Mouse (Mus musculus) embryo, embryonic 9.5 days (tissue): ENCODE data around the gene Zdhhc19.

Experiments used
- DNase-seq: peaks from one replicate; pipeline ENCODE4 v3.0.0-alpha.2; 2017; ENCODE audit errors: extremely low spot score

The Zdhhc19 gene

DNA sequence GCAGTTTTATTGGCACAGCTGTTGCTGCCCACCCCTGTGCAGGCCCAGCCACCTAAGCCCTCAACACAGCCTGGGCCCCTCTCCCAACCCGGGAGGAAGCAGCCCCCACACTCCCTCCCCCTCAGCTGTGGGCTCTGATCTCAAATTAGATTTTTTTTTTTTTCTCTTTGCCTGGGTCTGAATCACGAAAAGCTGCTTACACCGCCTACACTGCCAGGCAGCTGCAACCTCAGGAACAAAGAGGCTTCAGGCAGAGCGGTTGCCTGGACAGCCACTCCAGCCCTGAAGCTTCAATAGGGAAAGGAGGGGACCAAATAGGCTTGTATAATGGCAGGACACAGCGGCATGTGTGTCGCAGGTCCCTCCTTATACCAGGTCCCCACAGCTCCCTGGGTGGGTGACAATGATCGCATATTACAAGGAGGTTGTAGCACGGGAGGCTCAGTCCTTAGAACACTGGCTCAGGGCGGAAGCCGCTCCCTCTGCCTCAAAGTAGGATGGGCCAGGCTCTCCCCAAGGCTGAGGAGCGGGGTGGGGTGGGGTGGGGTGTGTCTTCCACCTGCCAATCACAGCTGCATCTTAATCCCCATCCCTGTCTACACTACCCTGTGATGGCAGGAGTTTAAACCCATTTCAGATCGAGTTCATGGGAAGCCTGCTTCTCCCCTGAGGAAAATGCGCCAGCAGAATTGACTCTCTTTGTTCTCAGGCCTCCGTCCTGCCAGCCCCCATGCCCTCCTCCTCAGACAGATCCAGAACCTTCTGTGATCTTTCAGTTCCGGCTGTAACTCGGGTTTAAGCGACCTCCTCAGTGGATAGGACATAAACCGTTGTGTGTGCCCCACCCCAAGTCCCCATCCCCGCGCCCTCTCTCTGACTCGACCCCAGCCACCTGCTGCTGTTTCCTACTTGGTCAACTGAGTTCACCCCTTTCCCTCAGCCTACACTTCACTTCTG is 20.2 kb downstream of the Zdhhc19 start:
- DNase-seq, result peak; percentile 78

DNA sequence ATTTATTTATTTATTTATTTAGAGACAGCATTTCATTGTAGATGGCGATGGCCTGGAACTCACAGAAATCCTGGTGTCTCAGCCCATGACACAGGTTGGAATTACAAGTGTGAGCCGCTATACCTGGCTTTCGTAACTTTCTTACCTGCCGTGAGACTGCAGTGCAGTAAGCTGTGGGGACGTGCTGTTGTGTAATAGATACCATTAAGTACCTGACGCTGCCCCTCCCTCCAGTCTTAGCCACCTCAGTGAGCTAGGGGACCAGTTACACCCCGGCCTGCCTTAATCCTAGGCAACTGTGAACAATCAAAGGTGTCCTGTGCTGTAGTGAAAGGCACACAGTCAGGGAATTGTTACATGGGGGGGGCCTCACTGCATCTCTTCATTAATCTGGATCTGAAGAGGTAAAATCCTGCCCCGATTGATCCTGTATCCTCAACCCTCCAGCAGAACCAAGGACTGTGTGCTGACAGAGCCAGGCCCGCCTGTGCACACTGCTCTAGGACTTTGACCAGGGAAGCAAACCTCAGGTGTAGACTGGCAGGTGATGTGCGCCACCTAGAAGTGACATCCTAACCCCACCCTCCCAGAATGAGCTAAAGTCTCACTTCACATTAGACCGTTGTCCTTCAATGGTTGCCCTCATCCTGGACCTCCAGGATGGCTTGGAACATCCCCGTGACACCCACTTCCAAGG is 21.9 kb downstream of the Zdhhc19 start:
- no peak for DNase-seq

DNA sequence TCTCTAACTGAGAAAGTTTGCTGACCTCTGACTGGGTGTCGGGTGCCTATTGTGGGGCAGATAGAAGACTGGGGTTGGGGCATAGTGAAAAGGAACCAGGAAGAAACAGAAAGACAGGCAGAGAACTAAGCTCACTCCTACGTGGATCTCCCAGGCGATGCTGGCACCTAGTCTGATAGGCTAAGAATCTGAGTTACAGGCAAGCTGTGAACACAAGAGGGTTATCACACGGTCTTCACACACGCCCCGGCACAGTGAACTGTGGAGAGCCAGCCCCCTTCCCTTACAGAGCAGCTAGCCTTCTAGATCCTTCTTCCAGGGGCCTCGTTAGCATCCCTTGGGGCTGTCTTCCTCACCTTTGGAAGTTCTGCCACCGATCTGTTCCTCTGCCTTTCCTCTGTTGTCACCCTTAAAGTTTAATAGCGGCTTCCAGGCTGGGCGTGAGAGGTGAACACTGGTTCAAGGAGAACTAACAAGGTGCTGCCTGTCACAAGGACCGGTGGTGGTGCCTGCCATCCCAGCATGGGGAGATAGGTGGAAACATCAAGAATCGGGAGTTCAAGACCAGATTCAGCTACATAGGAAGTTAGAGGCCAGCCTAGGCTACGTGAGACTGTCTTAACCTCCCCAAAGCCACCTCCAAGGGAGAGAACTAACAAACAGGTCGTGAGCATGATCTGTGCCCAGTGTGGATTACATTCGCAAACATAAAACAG is 23.7 kb downstream of the Zdhhc19 start:
- DNase-seq, result no peak

DNA sequence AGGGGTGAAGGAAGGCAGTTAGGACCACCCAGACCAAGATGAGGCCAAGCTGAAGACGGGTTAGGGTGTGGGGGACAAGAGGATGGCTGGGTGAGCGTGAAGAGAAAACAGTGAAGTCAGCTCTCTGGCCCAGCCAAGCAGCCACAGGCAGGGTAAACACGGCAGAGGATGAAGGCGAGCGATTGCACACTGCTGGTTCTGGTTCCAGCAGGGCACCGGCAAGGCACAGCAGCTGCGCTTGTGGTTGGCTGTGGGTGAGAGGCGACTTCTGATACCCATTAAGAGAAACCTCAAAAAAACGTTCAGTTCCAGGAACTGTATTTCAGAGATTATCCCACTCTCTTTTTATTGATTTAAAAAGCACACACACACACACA is 24.3 kb downstream of the Zdhhc19 start:
- DNase-seq, result no peak

DNA sequence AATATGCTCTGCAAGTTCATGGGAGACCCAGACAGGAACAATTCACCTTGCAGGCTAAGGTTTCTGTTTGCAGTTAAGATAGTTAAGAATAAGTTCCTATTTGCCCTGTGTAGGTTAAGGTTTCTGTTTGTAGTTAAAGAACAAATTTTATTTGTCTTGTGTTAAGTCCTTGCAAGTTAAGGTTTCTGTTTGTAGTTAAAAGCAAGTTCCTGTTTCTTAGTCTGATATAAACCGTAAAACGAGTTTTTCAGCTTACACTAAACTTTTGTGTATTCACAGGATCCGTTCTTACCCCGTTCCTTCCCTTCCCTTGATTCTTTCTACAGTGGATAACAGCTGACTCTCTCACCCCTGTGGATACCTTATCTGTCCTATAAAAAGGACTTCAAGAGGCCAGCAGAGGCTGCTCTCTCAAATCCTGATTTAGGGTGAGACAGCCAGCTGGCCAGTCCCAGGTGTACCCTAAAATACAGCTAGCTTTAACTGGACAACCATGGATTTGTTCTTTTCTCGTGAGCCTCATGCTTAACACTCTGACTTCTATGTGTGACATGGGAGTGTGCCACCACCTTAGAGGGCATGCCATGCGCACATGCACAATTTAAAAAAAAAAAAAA is 26.6 kb downstream of the Zdhhc19 start:
- no peak for DNase-seq

DNA sequence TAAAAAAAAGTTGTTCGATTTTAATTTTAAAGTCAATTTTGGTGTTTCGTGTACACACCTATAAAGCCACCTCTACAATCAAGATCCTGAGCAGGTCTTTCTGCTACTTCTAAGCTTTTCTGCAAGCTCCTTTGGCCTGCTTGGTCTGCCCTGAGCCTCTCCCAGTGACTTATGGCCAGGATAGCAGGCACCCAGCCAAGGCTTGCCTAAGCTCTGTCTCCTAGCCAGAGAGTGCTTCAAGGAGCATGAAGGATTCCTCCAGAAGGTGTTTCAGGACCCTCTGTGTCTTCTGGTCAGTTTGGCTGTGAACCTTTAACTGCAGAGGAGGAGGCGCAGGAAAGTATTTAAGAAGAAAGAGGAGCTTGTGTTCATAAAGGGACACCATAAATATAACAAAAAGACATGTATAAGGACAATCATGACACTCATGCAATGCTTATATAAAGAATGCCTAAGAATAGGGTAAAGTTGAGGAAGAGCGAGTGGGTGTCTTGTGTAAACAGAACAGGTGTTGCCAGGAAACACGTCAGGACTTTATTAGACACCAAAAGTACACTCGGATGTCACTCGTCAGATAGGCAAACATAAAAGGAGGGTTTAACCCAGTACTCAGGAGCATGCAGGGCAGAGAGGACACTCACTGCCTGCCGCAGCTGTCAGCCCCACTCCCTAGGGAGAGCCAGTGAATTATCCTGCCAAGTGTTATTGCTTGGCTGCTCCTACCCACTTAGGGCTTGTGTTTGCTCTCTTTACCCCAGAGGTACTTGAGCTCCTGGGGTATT is 27.6 kb downstream of the Zdhhc19 start:
- no peak for DNase-seq

DNA sequence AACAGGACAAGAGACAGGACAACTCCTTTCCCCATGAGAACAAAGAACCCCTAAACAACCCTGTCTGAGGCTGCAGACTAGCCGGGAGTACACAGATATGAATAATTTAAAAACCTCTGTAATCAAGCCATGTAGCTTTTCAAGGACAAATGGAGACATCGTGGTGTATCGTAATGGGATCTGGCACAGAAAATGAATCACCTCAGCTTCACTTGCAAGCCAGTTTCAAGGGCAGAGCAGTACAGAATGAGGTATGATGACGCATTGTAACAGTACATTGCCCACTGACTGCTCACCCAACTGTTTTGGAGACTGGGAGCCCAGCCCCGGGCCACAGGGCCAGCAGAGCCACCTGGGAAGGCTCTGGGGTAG is 28.2 kb downstream of the Zdhhc19 start:
- DNase-seq, result no peak

DNA sequence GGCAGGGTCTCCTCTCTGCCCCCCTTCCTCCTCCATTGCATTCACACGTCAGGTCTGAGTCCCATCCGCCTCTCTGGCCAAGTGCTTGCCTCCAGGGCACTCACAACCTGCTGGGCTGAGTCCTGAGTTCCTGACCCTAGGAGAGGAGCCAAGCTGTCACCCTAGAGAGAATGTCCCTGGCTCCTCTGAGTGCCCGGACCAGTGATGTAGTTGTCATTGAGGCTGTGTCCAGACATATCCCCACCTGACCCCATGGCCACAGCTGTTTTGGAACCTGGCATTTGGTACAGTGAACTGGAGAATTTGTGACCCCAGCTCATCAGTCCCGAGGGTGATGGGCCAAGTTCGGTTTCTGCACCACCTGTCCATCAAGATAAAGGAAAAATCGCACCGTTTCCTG is 30.8 kb downstream of the Zdhhc19 start:
- DNase-seq, result no peak

DNA sequence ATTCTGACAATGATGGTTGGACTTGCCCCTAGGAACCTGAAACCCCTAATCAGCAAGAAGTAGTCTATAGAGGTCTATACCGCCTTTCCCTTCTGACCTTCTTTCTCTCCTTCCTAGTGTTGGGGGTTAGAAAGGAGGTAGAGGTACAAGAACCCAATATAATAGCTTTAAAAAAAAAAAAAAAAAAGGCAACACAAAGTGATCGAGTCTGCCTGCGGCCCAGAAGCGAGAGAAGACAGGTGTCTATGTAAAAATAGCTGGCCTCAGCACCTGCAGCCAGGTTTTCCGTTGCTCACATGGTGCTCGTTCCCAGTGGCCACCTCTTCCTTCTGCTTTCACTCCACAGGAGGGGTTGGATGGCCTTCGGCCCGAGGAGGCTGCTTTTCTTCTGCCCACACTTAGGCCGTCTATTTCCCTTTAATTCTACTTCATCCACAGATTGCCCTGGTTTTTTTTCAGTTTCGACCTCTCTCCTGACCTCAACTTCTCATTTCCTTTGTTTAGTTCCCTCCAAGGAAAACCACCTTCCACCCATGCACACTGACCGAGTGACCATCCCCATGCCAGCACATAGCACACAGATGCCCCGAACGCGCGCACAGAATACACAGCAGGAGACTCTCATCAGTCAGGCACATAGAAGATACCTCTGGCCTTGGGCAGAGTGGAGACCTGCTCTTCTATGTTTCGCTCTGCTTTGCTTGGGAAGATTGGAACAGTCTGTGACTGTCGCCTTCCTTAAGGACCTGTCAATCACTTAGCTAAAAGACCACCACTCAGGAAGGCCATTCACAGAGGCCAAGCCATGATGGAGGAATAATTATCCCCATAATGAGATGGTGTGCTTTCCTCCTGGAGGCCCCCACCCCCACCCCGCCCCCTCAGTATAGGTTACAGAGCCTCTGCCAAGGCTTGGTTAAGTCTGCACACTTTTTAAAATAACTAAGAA is 37.1 kb downstream of the Zdhhc19 start:
- DNase-seq, result no peak

DNA sequence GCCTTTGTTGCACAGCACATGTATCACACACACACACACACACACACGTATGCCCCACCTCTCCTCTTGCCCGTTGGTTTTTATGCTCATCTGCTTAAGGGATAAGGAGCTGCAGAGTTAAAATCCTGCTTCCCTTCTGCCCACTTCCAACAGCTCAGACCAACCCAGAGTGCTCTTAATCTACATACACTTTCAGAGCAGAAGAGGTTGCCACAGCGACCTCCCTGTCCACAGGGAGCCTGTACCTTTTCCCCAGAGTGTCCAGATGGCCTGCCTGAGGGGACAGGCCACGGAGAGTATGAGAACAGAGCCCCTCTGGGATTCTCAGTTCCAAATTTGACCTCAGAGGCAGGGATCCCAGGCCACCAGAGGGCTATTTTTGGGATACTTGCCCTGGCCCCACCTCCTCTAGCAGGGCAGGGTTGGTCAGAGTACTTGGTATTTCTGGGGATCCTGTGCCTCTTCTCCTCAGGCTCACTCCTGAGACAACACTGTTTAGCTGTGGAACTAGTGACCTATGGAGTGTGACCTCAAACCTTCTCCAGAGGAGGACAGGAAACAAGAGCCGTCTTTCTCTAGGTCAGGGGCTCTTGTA is 39.2 kb downstream of the Zdhhc19 start:
- DNase-seq, result no peak

DNA sequence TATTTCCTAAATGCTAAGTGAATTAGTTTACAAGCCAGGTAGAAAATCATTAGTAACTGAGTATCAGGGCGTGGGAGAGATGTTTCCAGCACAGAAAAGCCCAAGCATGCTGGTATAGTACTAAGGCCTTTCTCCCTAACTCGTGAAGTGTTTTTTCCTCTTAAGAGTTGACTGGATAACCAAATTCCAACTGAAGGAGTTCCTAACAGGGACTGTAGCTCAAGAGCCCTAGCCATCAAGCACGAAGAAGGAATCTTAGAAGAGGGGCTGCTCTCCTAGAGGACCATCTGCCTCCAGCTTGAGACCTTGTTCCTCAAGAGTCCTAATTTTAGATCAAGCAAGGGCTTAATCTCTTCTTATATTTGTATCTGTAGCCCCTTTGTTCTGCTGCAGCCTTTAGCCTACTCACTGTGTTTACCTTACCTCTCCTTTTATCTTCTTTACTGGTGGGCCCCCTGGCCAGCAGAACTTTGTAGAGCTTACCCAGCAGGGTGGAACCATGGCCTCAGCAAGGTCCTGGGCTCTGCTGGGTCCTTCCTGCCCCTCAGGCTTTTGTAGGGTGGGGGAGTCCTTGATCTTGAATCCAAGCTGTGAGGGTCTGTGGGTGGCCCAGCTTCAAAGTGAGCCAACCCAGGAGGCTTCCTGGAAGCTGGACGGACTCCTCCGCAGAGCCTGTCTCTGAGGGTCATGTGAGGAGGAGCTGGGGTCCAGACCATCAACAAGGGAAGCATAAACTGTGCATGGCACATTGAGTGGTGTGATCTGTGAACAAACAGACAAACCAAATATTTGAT is 42.0 kb downstream of the Zdhhc19 start:
- no peak for DNase-seq

DNA sequence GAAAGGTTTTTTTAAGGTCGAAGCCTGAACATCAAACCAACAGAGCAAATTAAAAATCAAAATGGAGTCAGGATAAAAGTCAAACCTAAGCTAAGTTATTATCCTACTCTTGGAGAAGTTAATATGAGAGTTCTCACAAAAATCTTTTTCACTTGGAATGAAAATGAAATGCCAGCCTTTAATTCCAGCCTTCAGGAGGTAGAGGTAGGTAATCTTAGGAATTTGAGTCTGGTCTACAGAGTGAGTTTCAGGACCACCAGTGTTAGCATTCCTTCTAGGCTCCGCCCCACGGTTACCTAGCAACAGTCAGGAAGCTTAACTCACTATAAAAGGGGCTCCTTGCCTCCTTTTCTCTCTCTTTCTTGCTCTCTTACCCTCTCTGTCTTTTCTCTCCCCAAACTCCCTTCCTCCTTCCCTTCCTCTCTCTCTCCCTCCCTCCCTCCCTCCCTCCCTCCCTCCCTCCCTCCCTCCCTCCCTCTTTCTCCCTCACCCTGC is 42.7 kb downstream of the Zdhhc19 start:
- peak; percentile 58 for DNase-seq

DNA sequence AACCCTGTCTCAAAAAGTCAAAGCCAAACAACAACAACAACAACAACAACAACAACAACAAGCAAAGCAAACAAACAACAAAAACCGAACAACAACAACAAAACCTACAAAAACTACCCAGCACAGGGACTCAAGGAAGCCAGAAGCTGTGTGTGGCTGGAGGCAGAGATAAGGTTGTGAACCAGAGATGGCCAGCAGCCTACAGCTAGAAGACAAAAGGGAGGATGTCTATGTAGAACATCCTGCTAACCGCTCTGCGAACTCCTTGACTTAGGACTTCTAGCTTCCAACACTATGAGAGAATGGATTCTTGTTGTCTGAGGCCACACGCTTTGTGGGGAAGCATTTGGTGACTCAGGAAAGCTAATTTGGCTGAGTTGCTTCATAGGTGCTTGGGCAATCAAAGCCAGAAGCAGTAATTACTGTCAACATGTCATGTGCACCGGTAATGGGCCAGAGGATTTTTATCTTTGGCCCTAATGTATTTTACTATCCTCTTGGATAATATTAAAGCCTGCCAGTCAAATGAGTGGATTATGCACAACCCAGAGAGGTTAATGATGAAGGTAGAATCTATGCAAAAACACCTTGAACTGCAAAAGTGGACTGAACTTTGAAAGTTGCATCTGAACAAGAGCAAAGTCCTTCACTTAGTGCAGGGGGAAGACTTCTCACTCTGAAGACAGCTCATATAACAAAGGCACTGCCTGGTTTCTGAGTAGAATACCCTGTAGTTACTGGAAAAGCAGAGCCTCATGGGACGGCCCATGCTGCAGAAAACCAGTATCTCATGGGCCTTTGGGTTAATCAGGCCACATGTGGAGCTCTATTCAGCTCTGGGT is 45.5 kb downstream of the Zdhhc19 start:
- DNase-seq, result no peak

DNA sequence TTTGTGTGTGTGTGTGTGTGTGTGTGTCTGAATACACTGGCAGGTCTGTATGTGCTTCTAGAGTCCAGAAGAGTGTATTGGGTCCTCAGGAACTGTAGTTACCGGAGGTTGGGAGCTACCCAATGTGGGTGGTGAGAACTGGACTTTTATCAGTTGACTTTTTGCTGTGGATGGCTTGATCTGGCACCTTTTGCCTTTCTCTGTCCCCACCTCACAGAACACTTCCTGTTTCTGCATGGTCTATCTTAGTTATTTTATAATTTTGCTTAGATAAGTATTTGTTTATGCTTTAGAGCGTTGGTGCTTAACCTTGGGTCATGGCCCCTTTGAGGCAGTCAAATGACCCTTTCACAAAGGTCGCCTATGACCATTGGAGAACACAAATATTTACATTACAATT is 47.4 kb downstream of the Zdhhc19 start:
- no peak for DNase-seq

DNA sequence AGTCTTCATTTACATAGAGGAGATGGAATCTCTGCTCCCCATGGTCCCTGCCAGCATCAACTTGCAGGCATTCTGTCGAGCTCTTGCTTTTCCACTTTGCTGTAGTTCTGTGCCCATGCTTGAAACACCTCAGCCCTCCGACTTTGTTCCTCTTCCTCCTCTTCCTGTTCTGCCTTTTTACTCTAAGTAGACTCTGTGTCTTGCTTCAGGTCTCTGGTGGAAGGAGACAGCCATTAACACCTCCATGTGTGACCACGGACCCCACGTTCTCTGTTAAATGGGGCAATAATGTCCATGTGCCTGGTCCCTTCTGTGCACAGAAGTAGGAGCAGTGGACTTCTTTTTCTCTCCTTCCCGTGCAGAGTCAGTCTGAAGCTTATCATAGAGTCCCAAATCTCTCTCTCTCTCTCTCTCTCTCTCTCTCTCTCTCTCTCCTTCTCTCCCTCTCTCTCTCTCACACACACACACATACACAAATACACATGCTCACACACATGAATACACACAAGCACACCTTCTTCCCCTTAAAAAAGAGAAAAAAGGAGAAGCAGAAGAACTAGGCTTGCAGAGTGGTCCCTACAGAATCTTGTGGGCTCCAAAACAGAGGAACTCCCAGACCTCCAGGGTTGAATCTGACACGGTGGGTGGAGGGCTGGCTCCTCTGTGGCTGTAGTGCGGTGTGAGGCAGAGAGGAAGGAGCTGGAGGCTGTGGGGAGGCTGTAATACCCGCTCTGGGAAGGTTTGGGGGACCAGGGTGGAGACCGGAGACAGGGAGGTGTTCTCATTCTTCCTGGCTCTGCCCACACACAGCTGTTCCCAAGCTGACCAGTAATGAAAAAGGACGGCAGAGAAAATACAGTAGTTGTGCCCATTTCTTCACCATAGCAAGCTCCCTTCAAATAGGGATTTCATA is 51.3 kb downstream of the Zdhhc19 start:
- DNase-seq, result no peak

DNA sequence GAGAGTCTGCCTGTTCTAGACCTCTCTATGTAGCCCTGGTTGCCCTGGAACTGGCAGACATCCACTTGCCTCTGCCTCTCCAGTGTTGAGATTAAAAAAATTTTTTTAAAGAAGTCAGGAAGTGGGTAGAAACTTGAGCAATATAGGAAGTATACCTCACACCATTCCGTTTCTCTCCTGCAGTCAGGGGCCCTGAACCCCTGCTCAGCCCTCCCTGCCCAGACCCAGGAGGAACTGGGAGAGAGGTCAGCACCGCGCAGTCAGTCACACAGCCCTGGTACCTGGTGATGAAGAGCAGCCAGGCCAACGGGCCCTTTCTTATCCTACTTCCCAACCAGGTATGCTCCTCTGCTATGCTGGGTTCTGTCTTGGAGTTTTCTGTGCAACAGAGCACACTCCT is 54.0 kb downstream of the Zdhhc19 start:
- no peak for DNase-seq

DNA sequence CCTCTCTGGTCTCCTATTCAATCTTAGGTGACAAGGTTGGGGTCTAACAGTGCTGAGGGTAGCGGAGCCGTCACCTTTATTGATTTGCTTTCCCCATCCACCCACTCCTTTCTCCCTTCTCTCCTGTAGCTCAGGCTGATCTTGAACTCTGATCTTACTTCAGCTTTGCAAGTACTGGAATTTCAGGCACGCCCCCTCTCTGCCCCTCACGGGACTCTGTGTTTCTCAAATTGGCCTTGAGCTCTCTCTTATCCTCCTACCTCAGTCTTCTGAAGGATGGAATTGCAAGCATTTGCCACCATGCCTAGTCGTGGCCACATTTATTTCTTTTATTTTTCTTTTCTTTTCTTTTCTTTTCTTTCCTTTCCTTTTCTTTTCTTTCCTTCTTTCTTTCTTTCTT is 54.4 kb downstream of the Zdhhc19 start:
- DNase-seq, result no peak
